Mouse (Mus musculus) E14TG2a.4 (cell line): Measurements from ENCODE around the gene Brix1.
A peak's percentile ranks its signal among the peaks of the same experiment; 100 is the strongest.
"Not testable (repeated sequence)": the region's sequence is repeated elsewhere in the genome, so short reads cannot be mapped to it uniquely, and the experiment has no call there.

Experiments used
- H3K27me3 ChIP-seq: 2 replicates; pipeline ENCODE4 v1.6.1; 2014; ENCODE audit warnings: low read length, control low read depth; ENCODE audit not compliant: insufficient read depth
- H3K36me3 ChIP-seq: 2 replicates; pipeline ENCODE4 v1.6.1; 2014; ENCODE audit warnings: low read length, control low read depth; ENCODE audit not compliant: insufficient read depth
- H3K4me1 ChIP-seq: replicated peaks from 2 replicates; pipeline ENCODE4 v1.6.1; 2014; ENCODE audit warnings: low read depth, low read length, control low read depth
- H3K4me3 ChIP-seq: replicated peaks from 2 replicates; pipeline ENCODE4 v1.5.1; 2014; ENCODE audit warnings: mild to moderate bottlenecking, low read length
- H3K9me3 ChIP-seq: 2 replicates; pipeline ENCODE4 v1.6.1; 2014; ENCODE audit warnings: low read length, control low read depth
- CTCF ChIP-seq: conservative IDR thresholded peaks from 2 replicates; pipeline ENCODE4 v1.5.1; 2014; ENCODE audit warnings: low read length
- NANOG ChIP-seq: IDR thresholded peaks from 2 replicates; pipeline ENCODE4 v1.6.1; 2014; ENCODE audit warnings: borderline replicate concordance, low read length, mixed read lengths
- POU5F1 ChIP-seq: IDR thresholded peaks from 2 replicates; pipeline ENCODE4 v1.6.1; 2014; ENCODE audit warnings: low read length, borderline replicate concordance

Gene Brix1

GRCm38 (mm10) chr15:10500035-10500434 is 14.3 kb upstream of the Brix1 start:
- Histone ChIP-seq H3K4me1 (peaks cover 32% of the 10 kb centered on the region), H3K4me3 (no peak overlapping the region), H3K36me3 (peaks cover 8% of the 10 kb centered on the region), H3K27me3 (no peaks in the 10 kb centered on the region), H3K9me3 (no peaks in the 10 kb centered on the region)
- TF ChIP-seq NANOG (no peak), POU5F1 (no peak), CTCF (no peak)

GRCm38 (mm10) chr15:10499593-10499992 is 13.8 kb upstream of the Brix1 start:
- peaks cover 34% of the 10 kb centered on the region for H3K4me1 ChIP-seq
- H3K9me3 ChIP-seq: no peaks in the 10 kb centered on the region

GRCm38 (mm10) chr15:10496696-10497095 is 10.9 kb upstream of the Brix1 start:
- TF ChIP-seq NANOG: 0 out of 2 replicates have a peak, but pooled peaks have one; percentile 10
- peaks cover 41% of the 10 kb centered on the region for H3K36me3 ChIP-seq
- H3K4me1 ChIP-seq: peaks cover 34% of the 10 kb centered on the region
- H3K27me3 ChIP-seq, H3K9me3 ChIP-seq, H3K4me3 ChIP-seq: not testable (repeated sequence)

More at GRCm38 (mm10) chr15:10499593-10499992, 13.8 kb upstream of the Brix1 start:
- H3K36me3 ChIP-seq: peaks cover 12% of the 10 kb centered on the region
- H3K27me3 ChIP-seq: no peaks in the 10 kb centered on the region
- TF ChIP-seq POU5F1 (no peak), NANOG (no peak), CTCF (no peak)
- no peak overlapping the region for H3K4me3 ChIP-seq

- Histone ChIP-seq H3K4me3 (peak overlapping the region; percentile 49), H3K27me3 (no peaks in the 10 kb centered on the region), H3K4me1 (peaks cover 34% of the 10 kb centered on the region), H3K9me3 (no peaks in the 10 kb centered on the region), H3K36me3 (peaks cover 47% of the 10 kb centered on the region)
- TF ChIP-seq POU5F1: no peak
- no peak for TF ChIP-seq NANOG
- TF ChIP-seq CTCF: no peak
These were observed 10.2 kb upstream of the Brix1 start for GRCm38 (mm10) chr15:10495944-10496343.

- H3K9me3 ChIP-seq: no peaks in the 10 kb centered on the region
- peaks cover 36% of the 10 kb centered on the region for H3K4me1 ChIP-seq
- no peak for TF ChIP-seq POU5F1
- TF ChIP-seq CTCF: no peak
- no peak for TF ChIP-seq NANOG
- H3K4me3 ChIP-seq: no peak overlapping the region
- peaks cover 78% of the 10 kb centered on the region for H3K36me3 ChIP-seq
- H3K27me3 ChIP-seq: no peaks in the 10 kb centered on the region
These were observed 4.4 kb upstream of the Brix1 start for GRCm38 (mm10) chr15:10490101-10490500.

GRCm38 (mm10) chr15:10487246-10487645 is 1.5 kb upstream of the Brix1 start:
- TF ChIP-seq NANOG (no peak), CTCF (no peak), POU5F1 (no peak)
- Histone ChIP-seq H3K4me1 (peaks cover 60% of the 10 kb centered on the region), H3K36me3 (peaks cover 72% of the 10 kb centered on the region), H3K4me3 (peak overlapping the region; percentile 99), H3K9me3 (no peaks in the 10 kb centered on the region), H3K27me3 (no peaks in the 10 kb centered on the region)

GRCm38 (mm10) chr15:10486365-10486839 is 655 bp upstream of the Brix1 start:
- TF ChIP-seq NANOG: no peak
- no peak for TF ChIP-seq CTCF
- no peak for TF ChIP-seq POU5F1
- no peaks in the 10 kb centered on the region for H3K27me3 ChIP-seq
- peaks cover 66% of the 10 kb centered on the region for H3K4me1 ChIP-seq
- peak overlapping the region; percentile 99 for H3K4me3 ChIP-seq
- H3K36me3 ChIP-seq: peaks cover 70% of the 10 kb centered on the region
- H3K9me3 ChIP-seq: no peaks in the 10 kb centered on the region

GRCm38 (mm10) chr15:10470941-10471340 is 14.8 kb downstream of the Brix1 start:
- Histone ChIP-seq H3K36me3 (peaks cover 46% of the 10 kb centered on the region), H3K4me1 (peaks cover 77% of the 10 kb centered on the region), H3K4me3 (peak overlapping the region; percentile 94), H3K27me3 (no peaks in the 10 kb centered on the region), H3K9me3 (peaks cover 30% of the 10 kb centered on the region)
- no peak for TF ChIP-seq POU5F1
- TF ChIP-seq CTCF: no peak
- TF ChIP-seq NANOG: peak; percentile 6; the same call in 1 of the 2 replicates

- Histone ChIP-seq H3K27me3 (no peaks in the 10 kb centered on the region), H3K4me1 (peaks cover 76% of the 10 kb centered on the region), H3K4me3 (peak within 1 kb of the TSS; percentile 94), H3K36me3 (peaks cover 44% of the 10 kb centered on the region), H3K9me3 (peaks cover 36% of the 10 kb centered on the region)
- TF ChIP-seq NANOG (no peak), POU5F1 (no peak), CTCF (no peak)
These were observed 15.5 kb downstream of the Brix1 start, which contains the start of gene Dnajc21 for GRCm38 (mm10) chr15:10470151-10470831. Gene Dnajc21 (minus strand): TSS chr15:10470516.

- Histone ChIP-seq H3K36me3 (peaks cover 45% of the 10 kb centered on the region), H3K4me1 (peaks cover 78% of the 10 kb centered on the region), H3K4me3 (peak overlapping the region; percentile 94), H3K27me3 (no peaks in the 10 kb centered on the region), H3K9me3 (peaks cover 40% of the 10 kb centered on the region)
- TF ChIP-seq NANOG: no peak
- no peak for TF ChIP-seq POU5F1
- no peak for TF ChIP-seq CTCF
These were observed 16.1 kb downstream of the Brix1 start for GRCm38 (mm10) chr15:10469641-10470150.
